Mouse (Mus musculus) Patski (cell line): ENCODE measurements around the gene Slc4a1ap. TPM values are rescaled to one million over a fixed set of nuclear protein-coding genes. Genes with fewer than 3 reads are reported as not detected.
A peak's percentile ranks its signal among the peaks of the same experiment; 100 is the strongest.

ENCODE experiments used
- ATAC-seq: fragments of 100-300 bp; one replicate; pipeline ENCODE4 v1.8.0; 2021
- CTCF ChIA-PET: fragments of 350-600 bp; sonication (Branson Sonifier 250); formaldehyde crosslinking; loops from one replicate; lab custom pipeline; 2022; ENCODE audit warnings: inconsistent platforms; lab: Charles Lee
- POLR2A ChIA-PET: fragments of 350-600 bp; sonication (Branson Sonifier 250); formaldehyde crosslinking; loops from one replicate; lab custom pipeline; 2022; ENCODE audit warnings: antibody characterized with exemption, inconsistent platforms; lab: Charles Lee
- DNase-seq: peaks from one replicate; pipeline ENCODE4 v3.0.0-alpha.2; 2011; ENCODE audit warnings: low read depth, low spot score
- H3K27me3 ChIP-seq: fragments of 371-371 bp; one replicate; pipeline ENCODE4 v1.5.1; 2021
- CTCF ChIP-seq: fragments of 100-300 bp; IDR thresholded peaks from one replicate; pipeline ENCODE4 v1.5.1; 2021
- in situ Hi-C: fragments of 300-500 bp; cut with MboI; formaldehyde crosslinking; loops from 3 replicates; pipeline ENCODE4 v1.11.1; 2018; ENCODE audit warnings: low pct_unique_long_range_greater_than_20kb, mixed read lengths
- polyA plus RNA-seq: library from polyadenylated mRNA; unstranded; gene quantifications from one replicate; pipeline ENCODE4 v1.2.3, GENCODE M21; 2021

The Slc4a1ap gene
- polyA plus RNA-seq, 1 experiment from 2014 or later: 45.8 TPM

GRCm38 (mm10) chr5:31598579-31598978 lies 71.8 kb downstream of the Slc4a1ap start:
- in situ Hi-C loops: no loop called here
- ChIA-PET CTCF (interaction anchor here (0.7 to 4.8 kb wide), 17 partner anchors 10 to 604 kb away, joined by 3 to 24 read pairs (median 4); no protein-coding TSS in a partner anchor), POLR2A (interaction anchor here (1.4 to 2.0 kb wide), 2 partner anchors 11 to 600 kb away, joined by 4 to 6 read pairs; no protein-coding TSS in a partner anchor)
- ATAC-seq (no peak), DNase-seq (no peak)
- no peaks in the 10 kb centered on the region for H3K27me3 ChIP-seq
- TF ChIP-seq CTCF: peak; percentile 72

DNA sequence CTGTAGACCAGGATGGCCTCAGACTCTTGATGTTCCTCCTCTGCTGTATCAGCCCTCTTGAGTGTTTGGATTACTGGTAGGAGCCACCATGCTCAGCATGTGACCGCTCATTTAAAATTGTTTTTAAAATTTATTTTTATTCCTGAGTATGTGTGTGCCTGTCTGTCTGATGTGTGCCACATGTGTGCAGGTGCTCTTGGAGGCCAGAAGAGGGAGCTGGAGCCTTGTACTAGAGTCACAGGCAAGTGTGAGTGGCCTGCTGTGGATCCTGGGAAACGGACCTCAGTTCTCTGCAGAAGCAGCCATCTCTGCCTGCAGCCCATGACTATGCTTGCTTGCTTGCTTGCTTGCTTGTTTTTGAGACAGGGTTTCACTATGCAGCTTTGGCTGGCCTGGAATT lies 72.4 kb downstream of the Slc4a1ap start:
- ATAC-seq: no peak
- ChIA-PET POLR2A (interaction anchor here (2.0 kb wide), 1 partner anchor 599 kb away, joined by 6 read pairs; no protein-coding TSS in a partner anchor), CTCF (interaction anchor here (0.7 to 4.8 kb wide), 14 partner anchors 15 to 603 kb away, joined by 3 to 24 read pairs (median 4); no protein-coding TSS in a partner anchor)
- no peaks in the 10 kb centered on the region for H3K27me3 ChIP-seq
- in situ Hi-C loops: no loop called here
- peak; percentile 70 for TF ChIP-seq CTCF
- DNase-seq: no peak

DNA sequence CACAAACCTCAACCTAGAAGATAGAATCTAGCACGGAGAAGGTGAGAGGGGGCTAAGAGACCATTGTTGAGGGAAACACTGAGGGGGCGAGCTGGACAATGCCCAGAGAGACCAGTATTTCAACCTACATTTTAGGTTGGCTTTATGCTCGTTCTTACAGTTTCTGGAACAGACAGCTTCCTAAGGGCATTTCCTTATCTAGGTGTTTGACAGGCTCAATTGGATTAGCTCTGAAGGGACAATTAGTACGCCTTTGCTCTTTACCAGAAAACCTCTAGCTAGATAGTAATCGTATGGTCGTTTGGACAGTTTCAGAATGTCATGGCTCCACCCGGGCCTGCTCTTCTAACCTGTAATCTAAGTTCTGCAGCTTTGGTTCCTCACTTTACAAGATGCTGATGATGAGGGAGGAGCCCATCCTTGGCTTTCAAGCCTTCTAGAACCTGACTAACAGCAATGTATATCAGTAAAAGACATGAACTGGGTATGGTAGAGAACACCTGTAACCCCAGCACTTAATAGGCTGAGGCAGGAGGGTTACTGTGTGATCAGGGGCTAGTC lies 74.4 kb downstream of the Slc4a1ap start:
- POLR2A ChIA-PET: interaction anchor here (1.1 to 1.4 kb wide), 2 partner anchors 538 to 595 kb away, joined by 3 to 11 read pairs; no protein-coding TSS in a partner anchor
- TF ChIP-seq CTCF: no peak
- in situ Hi-C loops: no loop called here
- no peak for ATAC-seq
- no peaks in the 10 kb centered on the region for H3K27me3 ChIP-seq
- no peak for DNase-seq
- CTCF ChIA-PET: interaction anchor here (0.9 to 4.8 kb wide), 10 partner anchors 18 to 596 kb away, joined by 3 to 24 read pairs (median 6); no protein-coding TSS in a partner anchor

DNA sequence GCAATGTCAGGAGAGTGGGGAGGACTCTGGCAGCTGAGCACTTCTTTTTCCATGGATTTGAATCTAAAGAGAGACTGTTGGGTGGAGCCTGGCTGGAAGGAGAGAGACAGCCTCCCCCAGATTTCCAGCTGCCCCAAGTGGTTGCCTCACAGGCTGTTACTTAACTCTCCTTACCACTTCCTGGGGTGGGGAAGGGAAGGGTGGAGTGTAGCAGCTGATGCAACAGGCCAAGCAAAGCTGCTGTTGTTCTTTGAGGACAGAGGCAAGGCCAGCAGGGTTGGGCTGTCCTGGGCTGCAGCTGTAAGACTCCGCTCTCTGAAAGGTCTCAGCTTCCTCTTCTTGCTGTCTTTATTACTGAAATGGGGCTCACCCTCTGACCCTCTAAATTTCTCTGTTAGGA lies 75.6 kb downstream of the Slc4a1ap start:
- DNase-seq (no peak), ATAC-seq (peak; percentile 20)
- H3K27me3 ChIP-seq: no peaks in the 10 kb centered on the region
- in situ Hi-C loops: no loop called here
- POLR2A ChIA-PET: interaction anchor here (0.7 to 1.4 kb wide), 4 partner anchors 9 to 537 kb away, joined by 3 to 11 read pairs (median 5); no protein-coding TSS in a partner anchor
- TF ChIP-seq CTCF: no peak
- CTCF ChIA-PET: interaction anchor here (1.0 to 2.6 kb wide), 3 partner anchors 19 to 595 kb away, joined by 3 to 10 read pairs (median 6); no protein-coding TSS in a partner anchor

DNA sequence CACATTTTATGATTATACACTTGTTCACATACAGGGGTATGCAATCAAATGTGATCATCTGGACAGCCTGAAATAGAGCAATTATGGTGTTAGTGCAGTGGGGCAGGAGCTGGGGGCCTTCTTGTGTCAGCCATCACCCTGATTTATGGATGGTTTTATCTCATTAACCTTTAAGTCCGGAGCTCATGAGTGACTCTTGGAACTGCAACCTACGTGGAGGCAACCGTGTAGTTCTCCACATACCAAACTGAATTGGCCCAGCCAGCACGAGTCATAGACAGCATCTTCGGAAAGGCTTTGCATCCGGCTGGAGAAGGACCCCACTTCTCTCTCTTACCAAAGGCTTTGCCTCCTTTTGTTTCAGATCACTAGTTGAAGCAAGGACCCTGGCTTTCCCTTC lies 77.0 kb downstream of the Slc4a1ap start:
- no peaks in the 10 kb centered on the region for H3K27me3 ChIP-seq
- in situ Hi-C loops: no loop called here
- no peak for DNase-seq
- POLR2A ChIA-PET: interaction anchor here (0.6 to 3.1 kb wide), 8 partner anchors 8 to 432 kb away, joined by 3 to 10 read pairs (median 5); no protein-coding TSS in a partner anchor
- CTCF ChIA-PET: interaction anchor here (0.9 to 2.5 kb wide), 10 partner anchors 14 to 594 kb away, joined by 3 to 12 read pairs (median 4); no protein-coding TSS in a partner anchor
- no peak for ATAC-seq
- TF ChIP-seq CTCF: no peak

DNA sequence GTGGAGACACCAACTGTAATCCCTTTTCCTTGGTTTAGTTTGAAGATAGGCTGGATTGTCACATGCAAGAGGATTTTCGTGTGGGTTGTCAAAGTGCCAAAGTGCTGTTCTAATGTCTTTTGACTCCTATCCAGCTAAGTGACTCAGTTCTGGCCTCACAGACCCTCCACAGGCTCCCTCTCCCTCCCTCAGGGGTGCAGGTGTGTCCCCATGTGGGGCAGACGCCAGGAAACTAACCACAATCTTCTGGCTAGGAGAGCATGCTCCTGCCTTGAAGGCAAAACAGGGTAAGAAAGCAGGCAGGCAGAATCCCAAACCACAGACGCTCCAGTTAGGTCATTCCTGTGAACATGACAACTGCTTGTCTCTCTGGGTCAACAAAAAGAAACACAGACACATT lies 79.4 kb downstream of the Slc4a1ap start:
- DNase-seq (peak; percentile 100), ATAC-seq (peak; percentile 83)
- no peak for TF ChIP-seq CTCF
- H3K27me3 ChIP-seq: no peaks in the 10 kb centered on the region
- ChIA-PET CTCF (interaction anchor here (0.7 to 1.7 kb wide), 8 partner anchors 10 to 43 kb away, joined by 3 to 5 read pairs (median 4); partner anchors contain the start of gene Mrpl33), POLR2A (interaction anchor here (0.9 to 3.1 kb wide), 6 partner anchors 19 to 531 kb away, joined by 3 to 10 read pairs (median 5); no protein-coding TSS in a partner anchor)
- in situ Hi-C loops: loop anchor here (5.0 kb wide), 1 partner anchor 591 kb away; no protein-coding TSS in a partner anchor

Other genes with a start within 250 kb of the Slc4a1ap start
- 57.9 TPM for gene Ift172, start 235.9 kb upstream of the Slc4a1ap start, polyA plus RNA-seq
- 107 TPM for gene Fndc4, start 230.9 kb upstream of the Slc4a1ap start, polyA plus RNA-seq
- gene Gckr, start 229.6 kb upstream of the Slc4a1ap start, polyA plus RNA-seq: 5.9 TPM
- 15.8 TPM for gene Zfp512, start 74.6 kb upstream of the Slc4a1ap start, polyA plus RNA-seq
- gene 4930548H24Rik, start 41.3 kb upstream of the Slc4a1ap start, polyA plus RNA-seq: not detected
- gene Gpn1, start 32.3 kb upstream of the Slc4a1ap start, polyA plus RNA-seq: 37.4 TPM
- 25.7 TPM for gene Supt7l, start 812 bp downstream of the Slc4a1ap start, polyA plus RNA-seq
- gene Mrpl33, start 69.9 kb downstream of the Slc4a1ap start, polyA plus RNA-seq: 243 TPM
- gene Rbks, start 170.6 kb downstream of the Slc4a1ap start, polyA plus RNA-seq: 11.3 TPM
- gene Babam2, start 170.7 kb downstream of the Slc4a1ap start, polyA plus RNA-seq: 122 TPM